Mouse (Mus musculus) gastrocnemius, postnatal 25 days (tissue): Measurements from ENCODE around the gene Nat8. TPM values are rescaled to one million over a fixed set of nuclear protein-coding genes. Genes with fewer than 3 reads are reported as not detected.
A peak's percentile ranks its signal among the peaks of the same experiment; 100 is the strongest.
"Not testable (repeated sequence)": the region's sequence is repeated elsewhere in the genome, so short reads cannot be mapped to it uniquely, and the experiment has no call there.

Source experiments
- DNase-seq: peaks from one replicate; pipeline ENCODE4 v3.0.0; 2022
- microRNA-seq, 2 experiments: library from miRNA; unstranded; fragments of <30 nt; microRNA quantifications; one replicate each; pipeline ENCODE4 v1.2.0; 2021; ENCODE audit warnings: borderline replicate concordance in 2 of 2
- total RNA-seq, 2 experiments: library from RNA; stranded (reverse); gene quantifications; 1 replicate in 1 of 2; 2 replicates in 1 of 2; pipeline ENCODE4 v1.2.3; 2021

The Nat8 gene
- total RNA-seq, 2 experiments from 2014 or later = not detected

GRCm38 (mm10) chr6:85836098-85836497 lies 4.2 kb upstream of the Nat8 start:
- not testable (repeated sequence) for DNase-seq

GRCm38 (mm10) chr6:85835104-85835503 lies 3.2 kb upstream of the Nat8 start:
- DNase-seq = not testable (repeated sequence)

- DNase-seq = not testable (repeated sequence)
These were observed 2.7 kb upstream of the Nat8 start for GRCm38 (mm10) chr6:85834504-85835100.

- DNase-seq = no peak
These were observed 2.4 kb downstream of the Nat8 start for GRCm38 (mm10) chr6:85829462-85829861.

GRCm38 (mm10) chr6:85825886-85826285 lies 6.0 kb downstream of the Nat8 start:
- DNase-seq = no peak

- no peak for DNase-seq
These were observed 8.3 kb downstream of the Nat8 start for GRCm38 (mm10) chr6:85823382-85824090.

GRCm38 (mm10) chr6:85822286-85822685 lies 9.6 kb downstream of the Nat8 start:
- DNase-seq = no peak

- no peak for DNase-seq
These were observed 11.0 kb downstream of the Nat8 start, which contains the start of the genes Nat8f6 and Nat8f5 for GRCm38 (mm10) chr6:85820837-85821236. TSS of gene Nat8f6 (minus strand) at chr6:85820954. TSS of gene Nat8f5 (minus strand) at chr6:85820972.

GRCm38 (mm10) chr6:85818338-85818737 lies 13.5 kb downstream of the Nat8 start:
- no peak for DNase-seq

- DNase-seq = no peak
These were observed 18.5 kb downstream of the Nat8 start for GRCm38 (mm10) chr6:85813339-85813738.

GRCm38 (mm10) chr6:85810942-85811537 lies 20.8 kb downstream of the Nat8 start:
- DNase-seq = not testable (repeated sequence)

GRCm38 (mm10) chr6:85810514-85810913 lies 21.4 kb downstream of the Nat8 start:
- DNase-seq = not testable (repeated sequence)

GRCm38 (mm10) chr6:85809784-85810183 lies 22.1 kb downstream of the Nat8 start:
- not testable (repeated sequence) for DNase-seq

GRCm38 (mm10) chr6:85803180-85803579 lies 28.7 kb downstream of the Nat8 start:
- DNase-seq = peak; percentile 22

Small RNAs within 50 kb of the gene (microRNA-seq; reads per million reads assigned to microRNA genes)
- gene Mir6375 = 0 reads per million in 2 experiments

Other genes starting within 250 kb of the Nat8 start
- gene Alms1, start 244.6 kb downstream of the Nat8 start, total RNA-seq = under 1 TPM; 0.54 to 0.70 TPM
- gene Nat8f7, start 118.9 kb downstream of the Nat8 start, total RNA-seq = under 1 TPM in 1 of 2 experiments, not detected in 1; 0.16 TPM
- gene Nat8f3, start 66.3 kb downstream of the Nat8 start, total RNA-seq = under 1 TPM in 1 of 2 experiments, not detected in 1; 0.46 TPM
- under 1 TPM in 1 of 2 experiments, not detected in 1; 0.46 TPM for gene Nat8f6, start 11.1 kb downstream of the Nat8 start, total RNA-seq
- not detected for gene Nat8f5, start 11.1 kb downstream of the Nat8 start, total RNA-seq
- gene Nat8f2, start 37.1 kb upstream of the Nat8 start, total RNA-seq = under 1 TPM in 1 of 2 experiments, not detected in 1; 0.08 TPM
- gene Nat8f4, start 72.8 kb upstream of the Nat8 start, total RNA-seq = under 1 TPM; 0.18 to 0.24 TPM
- gene Tprkb, start 79.8 kb upstream of the Nat8 start, total RNA-seq = 10 to 100 TPM; 17.2 to 19.1 TPM
- gene Nat8f1, start 83.6 kb upstream of the Nat8 start, total RNA-seq = 1 to 10 TPM; 1.6 to 2.5 TPM
- 10 to 100 TPM; 34.9 TPM for gene Dusp11, start 129.6 kb upstream of the Nat8 start, total RNA-seq
- not detected for gene Figla, start 184.1 kb upstream of the Nat8 start, total RNA-seq
- gene Add2, start 196.6 kb upstream of the Nat8 start, total RNA-seq = under 1 TPM; 0.10 to 0.13 TPM